19 mouse cellular contexts compared by ENCODE assay signal in genomic region chr14:78320248-78320647, GRCm38 (mm10). TPM values are rescaled to one million over a fixed set of nuclear protein-coding genes. Genes with fewer than 3 reads are reported as not detected.
"Had no signal": no experiment of that assay in that cellular context is flagged by ENCODE, and none has a peak within 500 bp of the region (broad histone marks: within the 10 kb centered on the region; RNA-seq: fewer than 3 reads in every experiment).

No protein-coding gene starts in this region.

- H3K27ac ChIP-seq: kidney, postnatal 0 days; layer of hippocampus, adult 2 months; limb, embryonic 13.5 days; liver, embryonic 12.5 days; liver, embryonic 15.5 days; lung, embryonic 15.5 days; midbrain, embryonic 10.5 days had no signal

- H3K4me3 ChIP-seq: layer of hippocampus, adult 2 months; limb, embryonic 13.5 days; liver, embryonic 12.5 days; liver, embryonic 15.5 days; lung, embryonic 15.5 days; megakaryocyte, embryonic 14.5 days; midbrain, embryonic 10.5 days had no signal

- H3K27me3 ChIP-seq: limb, embryonic 13.5 days; liver, embryonic 12.5 days; liver, embryonic 15.5 days; lung, embryonic 15.5 days had no signal

- H3K4me1 ChIP-seq: limb, embryonic 13.5 days; liver, embryonic 12.5 days; liver, embryonic 15.5 days; lung, embryonic 15.5 days; megakaryocyte, embryonic 14.5 days; midbrain, embryonic 10.5 days had no signal

- H3K36me3 ChIP-seq: limb, embryonic 13.5 days; liver, embryonic 12.5 days; liver, embryonic 15.5 days; lung, embryonic 15.5 days; midbrain, embryonic 10.5 days had no signal

- DNase-seq: kidney, adult 2 months; kidney, postnatal 25 days; left cerebral cortex, postnatal 4 days; liver; lung, adult 18-20 months; lung, postnatal 10 days; lung, postnatal 36 days; midbrain, embryonic 14.5 days; thymus, adult 18-20 months; thymus, postnatal 14 days had no signal

- H3K9me3 ChIP-seq: limb, embryonic 13.5 days; liver, embryonic 12.5 days; liver, embryonic 15.5 days; lung, embryonic 15.5 days; megakaryocyte, embryonic 14.5 days; midbrain, embryonic 10.5 days had no signal

- ATAC-seq: liver, embryonic 12.5 days had no signal

RNA-seq across cellular contexts. Expression of gene Tnfsf11, which starts 12.4 kb away (rescaled TPM):
- total RNA-seq: layer of hippocampus, adult 2 months; left cerebral cortex, postnatal 4 days had no signal
- polyA plus RNA-seq: midbrain, embryonic 10.5 days; midbrain, embryonic 14.5 days; testis, adult 2 months had no signal
